Mouse (Mus musculus) neural tube, postnatal 0 days (tissue): ENCODE measurements around the gene Crygf. TPM values are rescaled to one million over a fixed set of nuclear protein-coding genes. Genes with fewer than 3 reads are reported as not detected.

Source experiments
- polyA plus RNA-seq: library from polyadenylated mRNA; unstranded; fragments of >200 nt; fragmentation: Nextera tagmentation; extraction: Ambion mirVana; gene quantifications from 2 replicates; pipeline ENCODE4 v1.2.1, GENCODE M21; 2015

Crygf gene
- polyA plus RNA-seq = not detected in 2 replicates

DNA sequence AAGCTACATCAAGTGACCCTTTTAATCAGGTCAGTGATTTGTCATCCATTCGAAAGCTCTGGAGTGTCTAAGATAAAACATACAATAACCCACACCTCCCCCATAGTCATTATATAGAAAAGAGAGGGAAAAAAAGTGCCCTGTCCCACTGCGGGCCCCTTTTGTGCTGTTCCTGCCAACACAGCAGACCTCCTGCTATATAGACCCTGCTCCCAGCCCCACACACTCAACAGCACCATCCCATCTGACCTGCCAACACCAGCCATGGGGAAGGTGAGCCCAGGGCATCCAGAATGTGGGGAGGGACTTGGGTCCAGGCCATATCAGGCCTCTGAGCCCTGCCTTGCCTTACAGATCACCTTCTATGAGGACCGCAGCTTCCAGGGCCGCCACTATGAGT lies at the start of gene Crygf:
Gene Crygf, plus strand, starts transcription at position 227 of the 400 bp plus-strand sequence.

Other genes with a start within 250 kb of the Crygf start
- 265 and 291 TPM in 2 replicates for gene Map2, start 248.8 kb downstream of the Crygf start, polyA plus RNA-seq